8 mouse cellular contexts compared by ENCODE assay signal in genomic region chr11:102376196-102376835, GRCm38 (mm10). TPM values are rescaled to one million over a fixed set of nuclear protein-coding genes. Genes with fewer than 3 reads are reported as not detected.
DNase-seq lines count a peak whose midpoint lies in the region; ATAC-seq lines count a peak whose summit lies in the region.

No protein-coding gene starts in this region.

- H3K36me3 ChIP-seq in erythroblast, embryonic 14.5 days (ENCODE audit: control insufficient read depth) = peaks cover 46% of the 10 kb centered on the region
- no peaks in the 10 kb centered on the region for H3K36me3 ChIP-seq in limb, embryonic 12.5 days
- no peaks in the 10 kb centered on the region for H3K36me3 ChIP-seq in stomach, embryonic 14.5 days (ENCODE audit: control insufficient read depth, insufficient read depth, low read length)

- peaks cover 18% of the 10 kb centered on the region for H3K9me3 ChIP-seq in erythroblast, embryonic 14.5 days (ENCODE audit: control insufficient read depth, low read length)
- 0 out of 2 replicates have a peak, but pooled peaks cover 4% of the 10 kb centered on the region for H3K9me3 ChIP-seq in limb, embryonic 12.5 days
- H3K9me3 ChIP-seq in stomach, embryonic 14.5 days (ENCODE audit: control insufficient read depth, low read depth, low read length) = no peaks in the 10 kb centered on the region; the same call in 1 of the 2 replicates

- WGBS in limb, embryonic 12.5 days = 20% methylated on average over 8 of the region's 8 CpGs
- 18% methylated on average over 8 of the region's 8 CpGs for WGBS in stomach, embryonic 14.5 days

- peak overlapping the region; percentile 46 for H3K4me2 ChIP-seq in limb, embryonic 12.5 days
- H3K4me2 ChIP-seq in stomach, embryonic 14.5 days (replicated peaks; ENCODE audit: low read depth, low read length) = peak overlapping the region; percentile 38

- peak overlapping the region; percentile 72 for H3K27ac ChIP-seq in limb, embryonic 12.5 days
- H3K27ac ChIP-seq in stomach, embryonic 14.5 days (ENCODE audit: low read length) = peak overlapping the region; percentile 27; the same call in 1 of the 2 replicates

- H3K9ac ChIP-seq in limb, embryonic 12.5 days (replicated peaks) = peak overlapping the region; percentile 28; the same call in 1 of the 2 replicates
- no peak overlapping the region for H3K9ac ChIP-seq in stomach, embryonic 14.5 days (replicated peaks; ENCODE audit: low read depth, low read length)

- H3K4me1 ChIP-seq in erythroblast, embryonic 14.5 days (ENCODE audit: control insufficient read depth) = peaks cover 91% of the 10 kb centered on the region
- peaks cover 19% of the 10 kb centered on the region for H3K4me1 ChIP-seq in limb, embryonic 12.5 days (replicated peaks)
- peaks cover 19% of the 10 kb centered on the region for H3K4me1 ChIP-seq in stomach, embryonic 14.5 days (ENCODE audit: control insufficient read depth, insufficient read depth, low read length)

- peak overlapping the region; percentile 70 for H3K4me3 ChIP-seq in erythroblast, embryonic 14.5 days (replicated peaks)
- peak overlapping the region; percentile 14; the same call in 1 of the 2 replicates for H3K4me3 ChIP-seq in limb, embryonic 12.5 days (replicated peaks)
- H3K4me3 ChIP-seq in stomach, embryonic 14.5 days (ENCODE audit: low read depth, low read length) = 0 out of 2 replicates have a peak overlapping the region, but pooled peaks have one; percentile 1

- ATAC-seq in limb, embryonic 12.5 days (ENCODE audit: insufficient number of reproducible peaks, insufficient read depth, low FRiP score, low TSS enrichment, low read depth) = no peak
- no peak for ATAC-seq in stomach, embryonic 14.5 days (ENCODE audit: insufficient number of reproducible peaks, insufficient read depth, low FRiP score, low read depth)
- no peak; the same call in 1 of the 2 replicates for ATAC-seq in cerebellum, adult (ENCODE audit: insufficient number of reproducible peaks, low FRiP score, low TSS enrichment)

- DNase-seq in retina, embryonic 14.5 days (ENCODE audit: low spot score) = peak; percentile 11
- no peak for DNase-seq in retina, postnatal 1 day
- no peak for DNase-seq in left cerebral cortex, postnatal 25 days (ENCODE audit: low spot score in 2 of 2)
- no peak for DNase-seq in layer of hippocampus, adult 11-12 months (ENCODE audit: low spot score)

- H3K27me3 ChIP-seq in erythroblast, embryonic 14.5 days (ENCODE audit: control insufficient read depth) = peaks cover 15% of the 10 kb centered on the region
- H3K27me3 ChIP-seq in limb, embryonic 12.5 days = peaks cover 41% of the 10 kb centered on the region
- H3K27me3 ChIP-seq in stomach, embryonic 14.5 days (ENCODE audit: control insufficient read depth, insufficient read depth, low read length) = no peaks in the 10 kb centered on the region

- intact Hi-C loops in left cerebral cortex, postnatal 25 days (cut with DNase I) = loop anchor here (10.0 kb wide), 1 partner anchor 218 kb away; no protein-coding TSS in a partner anchor

RNA-seq across cellular contexts. Expression of gene Slc4a1, which starts 10.3 kb away (rescaled TPM):
- polyA plus RNA-seq in erythroblast, embryonic 14.5 days (2012) = 575 and 672 TPM in 2 replicates
- polyA plus RNA-seq in limb, embryonic 12.5 days (2016; fragmentation: Nextera tagmentation; extraction: Ambion mirVana) = 22.6 and 25.0 TPM in 2 replicates
- 4.2 and 4.6 TPM in 2 replicates for polyA plus RNA-seq in stomach, embryonic 14.5 days (2014; fragmentation: Nextera tagmentation; extraction: Ambion mirVana)
- total RNA-seq in left cerebral cortex, postnatal 25 days (2021) = under 1 TPM; 0.62 to 0.73 TPM

RNA-seq across cellular contexts. Expression of gene Rundc3a, which starts 16.9 kb away (rescaled TPM):
- polyA plus RNA-seq in erythroblast, embryonic 14.5 days (2012) = 1.8 and 2.1 TPM in 2 replicates
- polyA plus RNA-seq in limb, embryonic 12.5 days (2016; fragmentation: Nextera tagmentation; extraction: Ambion mirVana) = 1.7 and 2.3 TPM in 2 replicates
- 7.9 and 9.7 TPM in 2 replicates for polyA plus RNA-seq in stomach, embryonic 14.5 days (2014; fragmentation: Nextera tagmentation; extraction: Ambion mirVana)
- 100 to 1,000 TPM; 441 to 469 TPM for total RNA-seq in left cerebral cortex, postnatal 25 days (2021)

RNA-seq across cellular contexts. Expression of gene Slc25a39, which starts 31.4 kb away (rescaled TPM):
- polyA plus RNA-seq in erythroblast, embryonic 14.5 days (2012) = 579 and 725 TPM in 2 replicates
- 164 and 174 TPM in 2 replicates for polyA plus RNA-seq in limb, embryonic 12.5 days (2016; fragmentation: Nextera tagmentation; extraction: Ambion mirVana)
- 215 and 216 TPM in 2 replicates for polyA plus RNA-seq in stomach, embryonic 14.5 days (2014; fragmentation: Nextera tagmentation; extraction: Ambion mirVana)
- 10 to 100 TPM; 58.8 to 64.8 TPM for total RNA-seq in left cerebral cortex, postnatal 25 days (2021)

RNA-seq across cellular contexts. Expression of gene Grn, which starts 53.8 kb away (rescaled TPM):
- 1.8 and 2.6 TPM in 2 replicates for polyA plus RNA-seq in erythroblast, embryonic 14.5 days (2012)
- 101 and 106 TPM in 2 replicates for polyA plus RNA-seq in limb, embryonic 12.5 days (2016; fragmentation: Nextera tagmentation; extraction: Ambion mirVana)
- polyA plus RNA-seq in stomach, embryonic 14.5 days (2014; fragmentation: Nextera tagmentation; extraction: Ambion mirVana) = 112 and 122 TPM in 2 replicates
- 10 to 100 TPM; 58.3 to 71.3 TPM for total RNA-seq in left cerebral cortex, postnatal 25 days (2021)

RNA-seq across cellular contexts. Expression of gene Ubtf, which starts 56.8 kb away (rescaled TPM):
- 10.3 and 12.3 TPM in 2 replicates for polyA plus RNA-seq in erythroblast, embryonic 14.5 days (2012)
- 101 TPM in 2 replicates for polyA plus RNA-seq in limb, embryonic 12.5 days (2016; fragmentation: Nextera tagmentation; extraction: Ambion mirVana)
- 77.3 and 87.2 TPM in 2 replicates for polyA plus RNA-seq in stomach, embryonic 14.5 days (2014; fragmentation: Nextera tagmentation; extraction: Ambion mirVana)
- 100 to 1,000 TPM; 123 to 127 TPM for total RNA-seq in left cerebral cortex, postnatal 25 days (2021)

Comparison
In these comparisons a context has a peak if more than half of its experiments do, and no peak if none do; other contexts are left out.
1. H3K4me3 ChIP-seq: peak in every context shown above with its lines; median percentile 70 in erythroblast, embryonic 14.5 days; 14 in limb, embryonic 12.5 days; 1 in stomach, embryonic 14.5 days.
2. RNA of gene Slc4a1, which starts 10.3 kb away (polyA plus RNA-seq): 575 to 672 TPM in erythroblast, embryonic 14.5 days; 22.6 to 25.0 TPM in limb, embryonic 12.5 days and 4.2 to 4.6 TPM in stomach, embryonic 14.5 days; every median in the first group is over 10 times any median in the second.